Comparison of ENCODE assay signal across 9 mouse cellular contexts in the genomic region with DNA sequence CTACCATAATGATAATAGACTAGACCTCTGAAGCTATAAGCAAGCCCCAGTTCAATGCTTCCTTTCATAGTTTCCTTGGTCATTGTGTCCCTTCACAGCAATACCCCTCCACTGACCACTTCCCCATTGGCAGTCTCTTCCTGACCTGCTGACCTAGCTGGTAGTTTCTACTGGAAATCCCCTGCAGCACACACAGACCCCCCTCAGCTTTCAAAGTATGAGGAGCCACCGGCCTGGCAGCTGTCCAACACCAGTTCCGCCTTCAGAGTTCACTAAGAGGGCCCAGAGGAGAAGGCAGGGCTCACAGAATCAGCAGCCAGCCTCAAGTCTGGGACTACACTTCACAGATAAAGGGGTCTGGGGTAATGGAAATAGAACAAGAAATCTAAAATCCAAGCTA. TPM values are rescaled to one million over a fixed set of nuclear protein-coding genes. Genes with fewer than 3 reads are reported as not detected.
A peak's percentile ranks its signal among the peaks of the same experiment; 100 is the strongest.
DNase-seq lines count a peak whose midpoint lies in the region; ATAC-seq lines count a peak whose summit lies in the region.
"Had no signal": no experiment of that assay in that cellular context is flagged by ENCODE, and none has a peak within 500 bp of the region (broad histone marks: within the 10 kb centered on the region; RNA-seq: fewer than 3 reads in every experiment).

No protein-coding gene starts in this region.

- no peaks in the 10 kb centered on the region for H3K9me3 ChIP-seq in heart, embryonic 16.5 days (replicated peaks; ENCODE audit: control insufficient read depth, low read length)
- H3K9me3 ChIP-seq: liver, embryonic 15.5 days had no signal

- no peak overlapping the region for H3K4me3 ChIP-seq in heart, embryonic 16.5 days (ENCODE audit: low read length)
- H3K4me3 ChIP-seq: liver, embryonic 15.5 days had no signal

- DNase-seq in gastrocnemius, postnatal 10 days: peak; percentile 51
- DNase-seq in gastrocnemius, adult 8-10 months (ENCODE audit: low spot score in 2 of 2): no peak
- DNase-seq in retina, postnatal 1 day: peak; percentile 61
- DNase-seq in retina, embryonic 14.5 days (ENCODE audit: low spot score): no peak
- DNase-seq in T-cell, adult 2 months (ENCODE audit: low spot score): no peak
- DNase-seq in thymus, postnatal 25 days: no peak

- H3K36me3 ChIP-seq in heart, embryonic 16.5 days (ENCODE audit: control insufficient read depth, insufficient read depth): no peaks in the 10 kb centered on the region
- H3K36me3 ChIP-seq: liver, embryonic 15.5 days had no signal

- H3K27ac ChIP-seq in heart, embryonic 16.5 days (ENCODE audit: low read length): 0 out of 2 replicates have a peak overlapping the region, but pooled peaks have one; percentile 12
- H3K27ac ChIP-seq: liver, embryonic 15.5 days had no signal

- H3K4me1 ChIP-seq in heart, embryonic 16.5 days (ENCODE audit: control insufficient read depth, insufficient read depth, low read length): peaks cover 54% of the 10 kb centered on the region

- no peak for ATAC-seq in heart, embryonic 16.5 days (replicated peaks; ENCODE audit: extremely low read depth, insufficient read depth, low FRiP score)
- ATAC-seq in monocyte, adult 5-6 weeks (replicated peaks; ENCODE audit: insufficient number of reproducible peaks, low FRiP score, low TSS enrichment, poor library complexity, severe bottlenecking): 0 out of 2 replicates have a peak, but pooled peaks have one; percentile 10

- no peaks in the 10 kb centered on the region for H3K27me3 ChIP-seq in heart, embryonic 16.5 days (ENCODE audit: control insufficient read depth, insufficient read depth, low read length)
- H3K27me3 ChIP-seq: liver, embryonic 15.5 days had no signal

- no peak overlapping the region for H3K4me2 ChIP-seq in heart, embryonic 16.5 days (ENCODE audit: low read depth, low read length)
- H3K4me2 ChIP-seq: liver, embryonic 15.5 days had no signal

- no peak overlapping the region for H3K9ac ChIP-seq in heart, embryonic 16.5 days (ENCODE audit: low read length)
- H3K9ac ChIP-seq: liver, embryonic 15.5 days had no signal

- WGBS in heart, embryonic 16.5 days: 10% methylated on average over 2 of the region's 2 CpGs

RNA-seq across cellular contexts. Expression of a gene that starts 17.6 kb away (rescaled TPM):
- total RNA-seq in gastrocnemius, postnatal 10 days (2021): 1 to 10 TPM; 1.1 TPM
- 1 to 10 TPM; 3.8 to 5.2 (median 4.3) TPM for total RNA-seq in gastrocnemius, adult 8-10 months (2022)
- 44.7 and 47.8 TPM in 2 replicates for polyA plus RNA-seq in heart, embryonic 16.5 days (2015; fragmentation: Nextera tagmentation; extraction: Ambion mirVana)
- total RNA-seq in monocyte, adult 5-6 weeks (2017): 11.7 to 33.0 TPM (median 18.9 TPM) in 3 replicates

RNA-seq across cellular contexts. Expression of a gene that starts 36.4 kb away (rescaled TPM):
- total RNA-seq in gastrocnemius, postnatal 10 days (2021): 10 to 100 TPM; 25.8 to 30.6 TPM
- total RNA-seq in gastrocnemius, adult 8-10 months (2022): 10 to 100 TPM; 23.8 to 29.1 (median 26.4) TPM
- polyA plus RNA-seq in heart, embryonic 16.5 days (2015; fragmentation: Nextera tagmentation; extraction: Ambion mirVana): 90.8 and 93.1 TPM in 2 replicates
- total RNA-seq in monocyte, adult 5-6 weeks (2017): 27.9 to 51.1 TPM (median 46.4 TPM) in 3 replicates

Comparison
In these comparisons a context has a peak if more than half of its experiments do, and no peak if none do; other contexts are left out.
1. DNase-seq: peak in gastrocnemius, postnatal 10 days (single experiment) and retina, postnatal 1 day (single experiment); none in gastrocnemius, adult 8-10 months (0 of 2), retina, embryonic 14.5 days (single experiment), T-cell, adult 2 months (single experiment) and thymus, postnatal 25 days (single experiment).